Comparison of ENCODE assay signal across 31 mouse cellular contexts in genomic region chr14:14030621-14031020, GRCm38 (mm10).
A peak's percentile ranks its signal among the peaks of the same experiment; 100 is the strongest.
DNase-seq lines count a peak whose midpoint lies in the region; ATAC-seq and TF ChIP-seq lines count a peak whose summit lies in the region.
"Had no signal": no experiment of that assay in that cellular context is flagged by ENCODE, and none has a peak within 500 bp of the region (broad histone marks: within the 10 kb centered on the region; RNA-seq: fewer than 3 reads in every experiment).

No protein-coding gene starts in this region.

- H3K9ac ChIP-seq in liver, embryonic 11.5 days (ENCODE audit: low read depth, low read length): no peak overlapping the region
- H3K9ac ChIP-seq in liver, embryonic 12.5 days: no peak overlapping the region
- H3K9ac ChIP-seq: embryonic facial prominence, embryonic 13.5 days; forebrain, embryonic 13.5 days; heart, embryonic 13.5 days; hindbrain, embryonic 14.5 days had no signal

- H3K27me3 ChIP-seq in liver, embryonic 11.5 days (replicated peaks; ENCODE audit: control insufficient read depth, insufficient read depth, low read length): no peaks in the 10 kb centered on the region
- no peaks in the 10 kb centered on the region for H3K27me3 ChIP-seq in G1E (ENCODE audit: insufficient read depth, low read length)
- no peaks in the 10 kb centered on the region for H3K27me3 ChIP-seq in liver, embryonic 12.5 days (replicated peaks)
- H3K27me3 ChIP-seq in forebrain, embryonic 10.5 days (ENCODE audit: poor library complexity, severe bottlenecking): no peaks in the 10 kb centered on the region
- H3K27me3 ChIP-seq: CH12.LX; embryonic facial prominence, embryonic 13.5 days; forebrain, embryonic 13.5 days; heart, embryonic 13.5 days; Patski had no signal

- TF ChIP-seq CTCF in G1E (IDR thresholded peaks at IDR 0.05; ENCODE audit: low read depth, low read length): no peak

- H3K9me3 ChIP-seq in liver, embryonic 11.5 days (ENCODE audit: control insufficient read depth, low read length): no peaks in the 10 kb centered on the region
- H3K9me3 ChIP-seq in G1E (replicated peaks): no peaks in the 10 kb centered on the region
- no peaks in the 10 kb centered on the region for H3K9me3 ChIP-seq in liver, embryonic 12.5 days (replicated peaks)
- no peaks in the 10 kb centered on the region for H3K9me3 ChIP-seq in forebrain, embryonic 10.5 days
- H3K9me3 ChIP-seq: embryonic facial prominence, embryonic 10.5 days; embryonic facial prominence, embryonic 13.5 days; forebrain, embryonic 13.5 days; heart, embryonic 13.5 days had no signal

- 0 out of 2 replicates have a peak, but pooled peaks cover 3% of the 10 kb centered on the region for H3K4me1 ChIP-seq in liver, embryonic 11.5 days (replicated peaks; ENCODE audit: control insufficient read depth, insufficient read depth, low read length)
- peaks cover 4% of the 10 kb centered on the region; the same call in 1 of the 2 replicates for H3K4me1 ChIP-seq in G1E (ENCODE audit: insufficient read depth, low read depth, low read length)
- H3K4me1 ChIP-seq in liver, embryonic 12.5 days: peaks cover 18% of the 10 kb centered on the region; the same call in 1 of the 2 replicates
- peaks cover 6% of the 10 kb centered on the region; the same call in 1 of the 2 replicates for H3K4me1 ChIP-seq in forebrain, embryonic 10.5 days
- H3K4me1 ChIP-seq: embryonic facial prominence, embryonic 10.5 days; heart, embryonic 13.5 days had no signal

- peak; percentile 48; the same call in 1 of the 2 replicates for ATAC-seq in liver, embryonic 11.5 days (replicated peaks; ENCODE audit: low FRiP score)
- peak; percentile 22; the same call in 1 of the 2 replicates for ATAC-seq in G1E (ENCODE audit: extremely low read depth, insufficient number of reproducible peaks, low FRiP score, poor library complexity, severe bottlenecking)
- ATAC-seq in liver, embryonic 12.5 days: peak; percentile 49; the same call in 1 of the 2 replicates
- ATAC-seq in megakaryocyte progenitor cell, adult 5-6 weeks (replicated peaks; ENCODE audit: poor library complexity): peak; percentile 89
- ATAC-seq: forebrain, embryonic 13.5 days; forebrain, embryonic 16.5 days; hindbrain, postnatal 0 days; inflammation-experienced regulatory T-cells, adult 6 months; Patski had no signal

- no peak overlapping the region for H3K4me3 ChIP-seq in liver, embryonic 11.5 days (ENCODE audit: low read depth, low read length)
- H3K4me3 ChIP-seq in G1E (ENCODE audit: low read depth, low read length): no peak overlapping the region
- H3K4me3 ChIP-seq in liver, embryonic 12.5 days: no peak overlapping the region
- H3K4me3 ChIP-seq in forebrain, embryonic 10.5 days: no peak overlapping the region
- H3K4me3 ChIP-seq: embryonic facial prominence, embryonic 10.5 days; embryonic facial prominence, embryonic 13.5 days; erythroblast, embryonic 14.5 days; forebrain, embryonic 13.5 days; gastrocnemius, adult 2 months; heart, embryonic 13.5 days had no signal

- H3K36me3 ChIP-seq in liver, embryonic 11.5 days (ENCODE audit: control insufficient read depth, insufficient read depth, low read length): no peaks in the 10 kb centered on the region
- peaks cover 63% of the 10 kb centered on the region for H3K36me3 ChIP-seq in G1E (replicated peaks)
- peaks cover 17% of the 10 kb centered on the region for H3K36me3 ChIP-seq in liver, embryonic 12.5 days
- H3K36me3 ChIP-seq in forebrain, embryonic 10.5 days (replicated peaks): peaks cover 28% of the 10 kb centered on the region

- DNase-seq in liver, embryonic 11.5 days (ENCODE audit: low spot score): no peak
- DNase-seq in liver (no peak), G1E (ENCODE audit: low spot score) (no peak)
- no peak for DNase-seq in cerebellum, adult 11 months
- no peak for DNase-seq in forebrain, embryonic 10.5 days (ENCODE audit: extremely low spot score, low spot score)
- no peak for DNase-seq in spleen, postnatal 36 days (ENCODE audit: low spot score in 2 of 2)
- DNase-seq: adrenal gland, postnatal 10 days; adrenal gland, postnatal 36 days; B cell, adult 2 months; cerebellum, adult 2 months; cerebellum, adult 9-11 months; cerebellum, postnatal 25 days; embryo, embryonic 11 days; gastrocnemius, adult 2 months; gastrocnemius, postnatal 14 days; heart, adult 11 months; heart, postnatal 14 days; heart, postnatal 4 days had no signal

- no peak overlapping the region for H3K4me2 ChIP-seq in liver, embryonic 11.5 days
- H3K4me2 ChIP-seq in liver, embryonic 12.5 days: no peak overlapping the region
- H3K4me2 ChIP-seq: embryonic facial prominence, embryonic 13.5 days; forebrain, embryonic 13.5 days; heart, embryonic 13.5 days; hindbrain, embryonic 14.5 days had no signal

- no peak overlapping the region for H3K27ac ChIP-seq in liver, embryonic 11.5 days (ENCODE audit: low read depth, low read length)
- no peak overlapping the region for H3K27ac ChIP-seq in liver, embryonic 12.5 days
- no peak overlapping the region for H3K27ac ChIP-seq in forebrain, embryonic 10.5 days
- H3K27ac ChIP-seq: embryonic facial prominence, embryonic 10.5 days; embryonic facial prominence, embryonic 13.5 days; forebrain, embryonic 13.5 days; gastrocnemius, adult 2 months; heart, embryonic 13.5 days; hindbrain, embryonic 14.5 days; hindbrain, postnatal 0 days had no signal

- WGBS in liver, embryonic 11.5 days: 76% methylated on average over 2 of the region's 2 CpGs
- 47% methylated on average over 2 of the region's 2 CpGs for WGBS in liver, embryonic 12.5 days (ENCODE audit: insufficient replicate concordance)
- WGBS in forebrain, embryonic 10.5 days: 99% methylated on average over 2 of the region's 2 CpGs

Comparison
In these comparisons a context has a peak if more than half of its experiments do, and no peak if none do; other contexts are left out.
1. ATAC-seq: peak in every context shown above with its lines; median percentile 89 in megakaryocyte progenitor cell, adult 5-6 weeks; 49 in liver, embryonic 12.5 days; 48 in liver, embryonic 11.5 days; 22 in G1E.